Mouse (Mus musculus) brain, adult 2 months (tissue): ENCODE measurements around the gene Pcyt1b.
A peak's percentile ranks its signal among the peaks of the same experiment; 100 is the strongest.

Experiments
- DNase-seq: peaks from one replicate; pipeline ENCODE4 v3.0.0; 2011; ENCODE audit warnings: low read depth, low spot score

The Pcyt1b gene

DNA sequence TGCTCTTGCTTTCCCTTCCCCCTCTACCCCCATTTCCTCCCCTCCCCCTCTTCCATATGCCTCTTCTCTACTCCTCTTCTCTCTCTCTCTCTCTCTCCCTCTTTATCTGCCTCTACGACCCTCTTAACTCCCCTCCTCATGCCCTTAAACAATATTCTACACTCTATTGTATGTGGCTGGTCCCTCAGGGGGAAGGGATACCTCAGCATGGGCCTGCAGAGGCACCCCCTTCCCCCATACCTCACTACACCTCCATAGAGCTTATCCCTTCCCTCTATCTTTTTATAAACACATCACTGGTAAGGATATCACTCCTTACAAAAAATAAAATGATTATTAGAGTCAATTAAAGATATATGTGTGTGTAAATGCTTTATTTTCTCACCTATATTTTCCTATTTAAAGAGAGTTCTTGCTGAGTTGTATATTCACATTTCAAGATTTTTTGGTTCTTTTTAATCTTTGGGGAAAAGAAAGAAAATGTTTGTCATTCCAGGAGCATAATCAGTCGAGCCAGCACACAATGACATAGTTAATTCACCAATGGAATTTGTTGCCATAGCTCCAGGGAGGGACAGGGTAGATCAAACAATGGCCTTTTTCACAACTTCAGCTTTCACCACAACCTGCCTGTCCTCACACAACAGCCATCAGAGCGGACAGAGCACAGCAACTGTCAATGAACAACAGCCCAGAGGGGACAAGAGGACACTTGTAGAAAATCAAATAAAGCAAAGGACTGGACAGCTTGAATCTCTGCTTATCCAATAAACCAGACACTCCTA lies at the start of gene Pcyt1b:
Gene Pcyt1b (plus strand): TSS at position 646 of the 785 bp plus-strand sequence.
- peak; percentile 67 for DNase-seq

DNA sequence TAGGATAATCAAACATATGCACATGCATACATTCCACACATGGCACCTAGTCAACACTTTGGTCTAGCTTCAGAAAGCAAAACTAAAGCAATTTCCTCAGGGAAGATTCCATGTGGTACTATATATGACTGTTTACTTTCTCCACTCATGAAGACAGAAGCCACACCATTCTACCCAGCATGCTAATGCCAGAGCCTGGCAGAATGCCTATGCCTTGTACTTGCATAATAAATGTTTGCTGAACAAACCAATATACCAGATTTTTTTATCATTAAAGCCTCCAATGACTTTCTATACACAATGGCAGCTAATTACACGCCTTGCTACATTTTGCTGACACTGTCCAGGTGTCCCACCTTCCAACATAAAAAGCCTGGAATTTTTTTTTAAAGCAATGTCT lies 24.4 kb upstream of the Pcyt1b start:
- DNase-seq: peak; percentile 6

DNA sequence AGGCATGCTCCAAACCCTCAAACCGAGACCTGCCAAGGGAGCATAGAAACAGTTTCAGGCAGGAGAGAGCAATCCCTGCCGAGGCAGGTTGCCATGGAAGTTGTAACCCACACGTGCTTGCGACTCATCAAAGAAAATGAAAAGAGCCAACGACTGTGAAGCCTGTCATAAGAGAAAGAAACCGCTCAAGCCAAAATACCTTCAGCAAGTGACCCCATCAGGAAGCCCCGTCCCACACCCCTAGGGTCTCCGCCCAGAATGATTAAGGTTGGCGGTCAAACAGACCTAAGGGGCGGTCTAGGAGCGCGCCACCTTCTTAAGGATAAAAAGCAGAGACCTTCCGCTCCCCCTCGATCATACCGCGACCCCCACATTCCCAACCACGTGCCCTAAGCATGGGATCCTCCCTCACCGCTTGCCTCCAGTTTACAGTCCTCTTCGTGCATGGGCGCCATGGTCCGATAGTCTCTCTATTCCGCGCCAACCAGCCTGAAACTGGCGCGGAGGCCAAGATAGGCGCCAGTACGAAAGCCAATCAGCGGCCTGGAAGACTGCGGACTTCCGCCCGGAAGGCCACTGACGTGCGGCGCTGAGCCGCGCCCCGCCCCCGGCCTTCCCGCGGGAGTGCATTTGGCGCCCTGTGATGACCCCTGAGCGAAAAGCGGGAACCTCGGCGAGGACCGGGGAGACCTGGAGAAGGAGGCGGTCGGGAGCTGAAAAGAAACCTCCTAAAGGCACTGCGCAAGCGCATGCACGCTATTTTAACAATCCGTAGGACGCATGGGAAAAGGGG lies 22.8 kb upstream of the Pcyt1b start, which contains the start of gene Pola1:
Gene Pola1 (minus strand): TSS at position 499 of the 793 bp plus-strand sequence.
- DNase-seq: peak; percentile 96

DNA sequence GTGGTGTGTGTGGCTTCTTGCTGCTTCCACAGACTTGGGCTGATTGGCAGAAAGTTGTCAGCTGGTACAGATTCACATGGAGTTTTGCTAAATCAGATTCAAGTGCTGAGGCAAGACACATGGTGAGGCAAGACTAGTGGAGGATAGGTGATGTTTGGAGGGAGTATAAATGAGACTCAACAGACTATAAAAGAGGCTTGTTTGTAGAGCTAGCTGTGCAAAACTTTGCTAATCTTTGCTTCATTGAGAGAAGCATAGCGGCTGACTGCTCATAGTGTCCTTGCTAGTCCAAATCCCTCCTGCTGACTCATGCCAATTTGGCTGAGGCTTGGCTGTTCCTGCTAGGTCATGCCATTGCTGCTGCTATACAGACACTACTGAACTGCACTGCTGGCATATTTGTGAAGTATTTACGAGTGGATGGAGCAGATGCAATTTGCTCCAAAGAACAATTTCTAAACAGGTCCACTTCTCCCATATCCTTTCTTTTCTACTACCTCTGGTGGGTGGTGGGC lies 19.7 kb upstream of the Pcyt1b start:
- peak; percentile 4 for DNase-seq

DNA sequence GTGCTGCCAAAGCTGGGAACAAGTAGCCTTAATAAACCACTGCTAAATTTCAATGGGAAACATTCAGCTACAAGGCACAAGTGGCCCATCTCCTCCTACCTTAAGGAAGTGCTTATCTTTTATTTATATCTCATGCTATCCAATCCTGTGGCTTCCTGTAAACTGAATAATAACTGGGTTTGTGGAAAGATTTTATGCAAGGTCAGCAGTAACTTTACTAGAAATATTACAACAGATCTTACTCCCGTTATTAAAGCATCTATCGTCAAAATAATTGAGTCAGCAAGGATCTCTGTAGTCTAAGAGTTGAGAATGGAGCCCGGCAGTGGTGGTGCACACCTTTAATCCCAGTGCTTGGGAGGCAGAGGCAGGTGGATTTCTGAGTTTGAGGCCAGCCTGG lies 11.1 kb upstream of the Pcyt1b start:
- DNase-seq: no peak

DNA sequence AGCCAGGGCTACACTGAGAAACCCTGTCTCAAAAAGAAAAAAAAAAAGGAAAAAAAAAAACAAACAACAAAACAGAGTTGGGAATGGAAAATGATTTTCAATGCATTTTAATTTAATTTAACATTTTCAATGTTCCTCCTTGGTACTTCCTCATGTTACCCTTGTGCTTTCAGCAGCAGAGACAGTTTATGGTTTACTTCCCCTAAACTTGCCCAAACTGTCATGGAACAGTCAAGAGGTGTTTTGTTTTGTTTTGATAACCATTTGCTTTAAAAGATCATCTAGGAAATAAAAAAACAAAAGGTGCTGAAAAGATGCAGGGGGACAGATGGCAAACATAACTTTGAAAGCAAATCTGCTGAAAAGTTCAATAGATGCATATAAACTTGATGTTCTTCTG lies 10.6 kb upstream of the Pcyt1b start:
- no peak for DNase-seq

DNA sequence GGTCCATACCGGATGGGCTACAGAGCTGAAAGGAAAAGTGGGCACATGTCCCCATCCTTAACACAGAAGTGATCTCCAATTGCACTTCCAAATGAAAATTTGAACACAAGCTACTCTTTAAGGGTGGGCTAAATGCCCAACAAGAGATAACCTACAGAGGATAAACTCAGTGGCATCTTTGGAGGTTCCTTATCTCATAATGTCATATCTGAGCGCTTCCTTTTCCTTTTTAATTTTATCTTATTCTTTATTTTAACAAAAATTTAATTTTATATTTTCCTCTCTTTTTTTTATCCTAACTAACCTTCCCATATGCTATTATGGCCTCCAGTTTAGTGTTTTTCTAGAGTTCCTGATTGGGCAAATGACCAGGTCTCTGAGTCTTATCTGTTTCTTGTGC lies 3.9 kb upstream of the Pcyt1b start:
- DNase-seq: no peak

DNA sequence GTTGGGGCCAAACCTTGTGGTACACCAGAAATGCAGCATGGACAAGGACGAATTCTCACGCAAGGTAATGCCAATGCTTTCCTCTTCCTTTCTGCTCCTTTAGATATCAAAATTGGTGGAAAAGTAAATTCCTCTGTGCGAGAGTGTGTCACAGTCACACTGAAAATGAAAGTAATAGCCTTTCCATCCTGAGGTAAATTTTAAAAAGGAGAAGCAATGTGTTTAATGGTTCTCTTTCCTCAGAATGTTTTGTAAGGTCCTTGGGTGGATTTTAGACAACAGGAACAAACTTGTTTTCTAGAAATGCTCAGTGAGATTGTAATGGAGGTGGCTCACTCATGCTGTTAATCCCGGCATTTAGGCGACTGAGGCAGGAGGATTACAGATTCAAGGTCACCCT lies 490 bp downstream of the Pcyt1b start:
- DNase-seq: no peak

DNA sequence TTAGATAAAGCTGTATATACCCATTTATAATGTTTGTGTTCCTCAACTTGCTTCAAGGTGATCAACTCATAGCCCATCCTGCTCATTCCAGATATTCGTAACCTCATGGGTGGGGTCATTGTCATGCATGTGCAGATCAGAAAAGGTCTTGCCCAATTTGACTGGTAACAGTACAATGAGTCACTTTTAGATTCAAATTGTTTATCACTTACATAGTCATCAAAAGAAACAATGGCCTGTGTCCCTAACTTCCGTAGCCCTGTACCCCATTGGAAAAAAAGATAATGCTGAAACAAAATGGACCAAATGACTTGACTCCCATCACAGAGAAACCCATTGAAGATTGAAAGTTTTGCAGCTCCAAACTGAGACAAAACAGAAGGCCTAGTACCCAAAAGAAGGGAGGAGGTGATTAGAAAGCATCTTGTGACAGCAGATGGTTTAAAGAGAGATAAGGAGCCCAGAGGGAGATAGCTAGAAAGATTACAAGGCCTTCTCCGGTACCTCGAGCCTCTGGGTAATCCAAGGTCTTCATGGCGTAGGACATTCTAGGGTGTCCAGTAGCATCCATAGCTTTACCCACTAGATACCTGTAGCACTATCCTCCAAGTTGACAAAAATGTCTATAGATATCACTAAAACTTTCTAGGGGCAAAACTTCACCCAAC lies 9.4 kb downstream of the Pcyt1b start:
- DNase-seq: no peak

DNA sequence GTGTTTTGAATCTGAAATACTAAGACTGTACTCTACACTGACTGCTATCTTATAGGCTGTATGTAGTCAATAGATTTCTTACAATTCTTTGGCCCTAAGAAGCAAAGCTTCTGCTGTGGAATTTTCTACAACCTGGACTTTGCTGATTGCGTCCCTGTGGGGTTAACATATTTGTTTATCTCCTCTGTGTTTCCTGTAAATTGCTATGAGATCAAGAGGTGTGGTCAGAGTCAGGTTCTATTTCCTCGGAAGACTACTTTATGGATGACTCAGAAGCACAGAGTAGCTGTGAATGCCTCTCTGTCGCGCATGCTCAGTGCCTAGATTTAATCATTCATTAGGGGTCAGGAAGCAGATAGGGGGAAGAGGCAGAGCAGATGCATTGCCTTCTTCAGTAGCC lies 10.1 kb downstream of the Pcyt1b start:
- peak; percentile 5 for DNase-seq

DNA sequence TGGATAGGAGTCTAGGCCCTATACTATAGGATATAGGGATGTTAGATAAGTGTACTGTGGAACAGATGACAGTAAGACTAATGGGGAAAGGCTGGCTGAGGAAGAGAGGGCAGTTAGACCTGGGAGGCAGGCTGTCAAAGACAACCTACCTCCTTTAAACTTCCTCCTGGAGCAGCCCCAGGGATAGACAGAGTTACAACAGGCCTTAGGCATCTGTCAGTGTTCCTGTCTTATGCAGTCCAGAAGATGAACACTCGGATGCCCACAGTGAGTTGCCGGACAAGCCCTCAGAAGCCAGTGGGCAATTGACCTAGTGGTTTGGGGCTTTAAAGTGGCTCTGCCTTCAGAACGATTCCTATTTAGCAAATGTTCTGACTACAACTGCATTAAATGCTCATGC lies 19.8 kb downstream of the Pcyt1b start:
- peak; percentile 1 for DNase-seq

DNA sequence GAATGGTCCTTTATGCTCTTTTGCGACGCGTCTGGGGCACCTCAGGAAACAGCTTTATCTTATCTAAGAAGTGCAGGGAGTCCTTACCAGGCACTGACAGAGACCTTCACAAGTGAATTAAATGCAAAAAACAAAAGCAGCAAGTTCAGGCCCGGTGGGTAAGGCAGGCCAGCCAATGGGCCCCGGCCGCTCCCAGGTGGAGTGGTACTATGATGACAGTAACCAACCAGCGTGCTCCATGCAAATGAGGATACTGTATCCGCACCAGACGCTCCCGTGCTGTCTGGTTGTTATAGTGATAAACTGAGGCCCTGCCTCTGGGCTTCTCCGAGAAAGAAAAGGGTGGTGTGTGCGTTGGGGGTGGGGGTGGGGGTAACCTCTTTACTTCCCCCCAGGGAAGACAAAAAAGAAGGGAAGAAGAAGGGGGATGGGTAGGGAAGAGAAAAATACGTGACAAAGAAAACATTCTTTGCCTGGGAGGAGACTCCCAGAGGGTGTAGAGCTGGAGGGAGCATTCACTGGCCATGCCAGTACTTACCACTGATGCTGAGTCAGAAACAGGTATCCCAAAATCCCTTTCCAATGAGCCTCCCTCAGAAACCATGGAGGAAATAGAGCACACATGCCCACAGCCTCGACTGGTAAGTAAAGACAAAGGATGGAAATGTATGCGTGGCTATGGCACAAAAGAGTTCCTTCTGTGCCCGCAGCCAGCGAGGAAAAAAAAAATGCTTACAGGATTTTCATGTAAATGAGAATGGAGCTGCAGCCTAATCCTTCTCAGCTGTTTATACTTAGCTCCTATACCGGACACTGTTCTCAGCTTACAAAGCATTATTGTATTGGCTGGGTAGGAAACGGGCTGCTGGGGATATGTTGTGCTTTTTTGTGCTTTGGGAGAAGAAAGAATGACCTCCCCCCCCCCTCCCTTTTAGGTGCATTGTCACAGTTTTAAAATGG lies 20.5 kb downstream of the Pcyt1b start:
- DNase-seq: peak; percentile 89

DNA sequence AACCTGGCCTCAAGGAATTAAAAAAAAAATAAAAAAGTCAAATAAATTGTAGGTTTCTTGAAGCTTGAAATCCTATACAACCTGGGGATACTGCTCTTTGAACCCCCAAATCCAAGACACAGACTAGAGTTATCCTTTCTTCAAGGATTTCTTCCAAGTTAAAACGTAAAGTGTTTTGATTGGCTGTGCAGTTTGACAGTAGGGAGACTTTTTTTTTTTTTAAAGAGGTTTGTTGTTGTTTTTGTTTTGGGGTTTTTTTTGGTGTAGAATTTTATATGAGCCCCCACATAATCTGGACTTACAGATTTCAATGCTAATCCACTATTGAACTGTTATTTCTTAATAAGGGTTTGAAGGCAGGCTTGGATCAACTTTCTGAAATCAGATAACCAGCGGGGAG lies 21.6 kb downstream of the Pcyt1b start:
- peak; percentile 3 for DNase-seq

DNA sequence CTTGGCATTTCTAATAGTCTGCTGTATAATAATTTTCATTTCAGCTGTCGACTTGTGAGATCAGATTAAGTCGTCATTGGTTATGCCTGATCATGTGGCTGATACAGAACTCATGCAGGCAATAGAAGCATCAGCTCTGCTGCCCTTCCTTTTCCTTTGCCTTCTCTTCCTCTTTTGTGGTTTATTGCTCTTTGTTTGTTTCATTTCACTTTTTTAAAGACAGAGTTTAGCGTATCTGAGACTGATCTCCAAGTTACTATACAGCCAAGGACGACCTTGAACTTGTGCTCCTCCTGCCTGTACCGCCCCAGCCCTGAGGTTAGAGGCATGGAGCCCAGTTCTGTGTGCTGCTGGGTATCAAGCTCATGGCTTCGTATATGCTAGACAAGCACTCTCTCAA lies 34.6 kb downstream of the Pcyt1b start:
- DNase-seq: no peak

DNA sequence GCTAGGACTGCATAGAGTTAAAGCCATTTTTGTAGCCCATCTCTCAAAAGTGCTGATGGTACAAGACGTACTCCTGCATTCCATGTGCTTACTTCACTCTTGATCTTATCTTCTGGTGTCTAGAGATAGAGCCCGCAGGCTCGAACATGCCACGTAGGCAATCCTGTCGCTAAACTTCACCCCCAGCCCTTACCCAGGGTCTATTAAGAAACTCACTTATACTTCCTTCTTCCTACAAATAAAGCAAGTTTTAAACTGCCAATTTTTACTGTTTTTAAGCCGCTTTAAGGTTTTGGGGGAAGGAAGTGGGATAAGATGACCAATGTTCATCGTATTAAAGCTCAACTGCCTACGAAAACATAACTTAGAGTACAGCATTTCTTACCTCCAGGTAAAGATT lies 36.0 kb downstream of the Pcyt1b start:
- no peak for DNase-seq

DNA sequence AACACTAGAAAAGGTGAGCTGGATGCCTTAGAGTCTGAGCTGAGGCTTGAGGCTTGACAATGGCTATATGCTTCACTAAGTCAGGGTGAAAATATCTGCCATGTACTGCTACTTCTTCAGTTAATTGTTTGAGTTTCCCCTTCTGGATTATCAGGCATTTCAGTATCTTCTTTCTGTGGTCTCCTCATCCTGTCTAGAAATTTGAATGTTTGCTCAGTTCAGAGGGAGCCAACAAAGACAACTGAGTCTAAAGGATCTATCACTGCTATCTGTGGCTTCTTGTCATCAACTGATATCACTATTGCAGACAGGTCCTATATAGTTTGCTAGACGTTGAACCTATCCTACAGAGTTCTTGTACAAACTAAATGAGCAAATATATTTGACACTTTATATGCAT lies 42.9 kb downstream of the Pcyt1b start:
- DNase-seq: no peak

DNA sequence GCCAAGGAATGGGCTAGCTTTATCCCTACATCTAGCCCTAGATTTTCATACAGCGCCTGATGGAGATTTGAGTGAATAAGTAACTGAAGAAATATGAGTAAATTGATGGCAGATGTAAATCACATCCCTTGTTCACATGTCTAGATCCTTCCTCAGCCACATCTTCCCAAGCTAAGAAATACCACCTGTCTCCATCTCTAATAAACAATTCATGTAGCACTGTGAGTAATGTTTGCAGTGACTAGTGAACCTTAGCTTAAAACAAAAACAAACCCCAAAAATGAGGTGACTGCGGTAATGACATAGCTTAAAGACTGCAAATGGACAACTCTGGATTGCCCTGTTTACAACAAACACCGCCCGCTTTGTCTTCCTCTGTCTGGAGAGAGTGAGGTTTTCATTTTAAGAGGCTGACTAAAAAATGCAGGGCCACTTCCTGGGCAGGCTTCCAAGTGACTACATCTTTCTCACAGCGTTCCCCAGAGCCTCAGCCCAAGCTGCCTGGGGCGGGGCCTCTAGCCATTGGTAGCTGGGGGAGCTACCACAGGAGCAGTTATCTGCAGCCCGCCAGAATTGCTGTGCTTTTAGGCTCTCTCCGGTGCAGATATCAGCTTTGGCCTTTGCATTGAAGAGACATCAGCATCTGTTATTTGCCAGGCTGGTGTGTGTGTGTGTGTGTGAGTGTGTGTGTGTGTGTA lies 46.0 kb downstream of the Pcyt1b start:
- DNase-seq: peak; percentile 86

DNA sequence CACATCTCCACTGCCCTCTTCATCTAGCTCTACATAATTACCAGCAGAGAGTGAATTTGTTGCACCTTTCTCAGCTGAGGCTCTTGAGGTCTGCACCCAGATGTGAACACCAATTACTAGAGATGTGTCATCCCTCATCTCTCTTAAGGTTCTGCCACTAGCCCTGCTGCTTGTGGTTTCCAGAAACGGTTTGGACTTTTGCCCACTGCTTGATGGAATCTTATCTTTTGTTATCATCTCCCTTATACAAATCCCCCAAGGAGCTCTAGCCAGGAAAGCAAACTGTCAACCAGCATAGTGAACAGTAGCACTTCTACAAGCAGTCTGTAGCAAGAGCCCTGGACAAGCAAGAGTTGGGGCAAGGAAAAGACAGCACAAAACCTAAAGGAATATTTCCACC lies 57.9 kb downstream of the Pcyt1b start:
- DNase-seq: no peak

DNA sequence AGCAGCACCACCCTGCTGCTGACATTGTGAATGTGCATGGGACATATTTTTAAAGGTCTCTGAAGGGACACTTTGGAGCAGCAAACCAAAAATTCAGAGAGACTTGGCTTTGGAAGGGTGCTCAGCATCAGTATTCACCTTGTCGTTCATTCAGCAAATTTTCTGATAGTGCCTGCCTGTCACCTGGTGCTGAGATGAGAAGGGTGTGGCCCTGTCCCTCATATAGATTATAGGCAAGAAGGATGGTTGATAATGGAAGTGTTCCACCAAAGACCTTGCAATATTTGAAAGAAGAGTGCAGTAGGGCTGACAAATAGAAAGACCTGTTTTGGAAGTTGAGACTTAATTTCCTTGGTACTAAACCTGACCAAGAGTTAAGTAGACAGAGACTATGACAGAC lies 74.9 kb downstream of the Pcyt1b start:
- DNase-seq: no peak

DNA sequence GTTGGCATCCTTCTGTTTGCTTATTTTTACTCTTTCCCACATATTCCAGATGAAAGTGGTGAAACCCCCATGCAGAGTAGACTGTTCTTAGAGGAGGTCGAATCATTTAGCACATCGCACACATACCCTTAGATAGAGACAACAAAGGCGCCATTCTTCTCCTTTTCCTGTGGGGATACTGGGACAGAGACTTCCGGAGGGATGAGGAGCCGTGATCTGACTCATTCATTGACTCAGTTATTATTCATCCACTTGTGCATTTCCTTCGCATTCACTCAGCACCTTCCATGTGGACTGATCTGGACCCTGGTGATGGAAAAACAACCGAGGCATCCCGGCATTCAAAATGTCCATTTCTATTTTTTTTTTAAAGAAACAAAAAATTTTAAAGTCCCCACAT lies 76.2 kb downstream of the Pcyt1b start:
- DNase-seq: no peak
